Mouse (Mus musculus): ENCODE data around the gene Nrxn3.

The Nrxn3 gene

DNA sequence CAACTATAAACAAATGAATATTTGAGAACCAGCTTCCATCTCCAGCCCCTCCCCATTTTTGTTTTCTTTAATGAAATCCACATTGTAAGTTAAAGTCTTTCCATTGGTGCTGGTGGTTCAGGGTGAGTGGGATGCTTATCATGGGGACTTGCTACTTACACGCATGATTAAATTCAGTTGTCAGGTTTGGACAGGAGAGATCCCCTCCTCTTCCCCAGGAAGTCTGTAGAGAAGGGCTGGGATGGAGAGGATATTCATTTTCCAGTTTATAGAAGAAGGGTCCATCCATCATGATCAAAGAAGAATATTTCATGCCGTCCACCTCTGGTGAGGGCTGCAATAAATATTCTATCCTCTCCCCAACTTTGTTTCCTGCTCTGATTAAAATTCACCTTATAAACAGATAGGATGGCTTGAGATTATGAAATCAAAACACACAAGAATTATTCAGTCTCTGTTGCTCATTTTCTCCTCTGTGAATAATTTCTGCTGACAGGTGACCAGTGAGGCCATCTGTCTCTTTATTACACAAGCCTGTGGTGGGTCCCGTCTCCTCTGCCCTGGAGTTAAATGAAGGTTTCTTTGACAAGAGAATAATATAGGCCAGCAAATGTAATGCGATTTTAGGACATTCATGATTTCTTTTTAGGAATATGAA is 830.7 kb downstream of the Nrxn3 start:
- DNase-seq = no peak

DNA sequence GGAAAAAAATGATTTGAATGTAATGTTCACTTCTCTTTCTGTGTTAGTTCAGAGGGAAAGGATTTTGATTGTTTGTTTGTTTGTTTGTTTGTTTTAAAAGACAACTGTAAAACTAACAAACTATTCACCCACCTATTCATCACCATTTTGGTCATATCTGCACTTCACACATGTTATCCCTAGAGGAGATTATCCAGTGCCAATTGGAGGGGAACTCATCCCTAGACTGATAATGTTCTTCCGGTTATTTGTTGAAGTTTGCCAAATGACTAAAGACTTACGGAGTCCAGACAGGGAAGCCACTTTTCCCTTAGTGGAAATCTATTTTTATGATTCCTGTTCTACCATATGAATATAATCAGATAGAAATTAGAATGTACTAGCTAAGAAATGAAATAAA is 831.5 kb downstream of the Nrxn3 start:
- DNase-seq = no peak

DNA sequence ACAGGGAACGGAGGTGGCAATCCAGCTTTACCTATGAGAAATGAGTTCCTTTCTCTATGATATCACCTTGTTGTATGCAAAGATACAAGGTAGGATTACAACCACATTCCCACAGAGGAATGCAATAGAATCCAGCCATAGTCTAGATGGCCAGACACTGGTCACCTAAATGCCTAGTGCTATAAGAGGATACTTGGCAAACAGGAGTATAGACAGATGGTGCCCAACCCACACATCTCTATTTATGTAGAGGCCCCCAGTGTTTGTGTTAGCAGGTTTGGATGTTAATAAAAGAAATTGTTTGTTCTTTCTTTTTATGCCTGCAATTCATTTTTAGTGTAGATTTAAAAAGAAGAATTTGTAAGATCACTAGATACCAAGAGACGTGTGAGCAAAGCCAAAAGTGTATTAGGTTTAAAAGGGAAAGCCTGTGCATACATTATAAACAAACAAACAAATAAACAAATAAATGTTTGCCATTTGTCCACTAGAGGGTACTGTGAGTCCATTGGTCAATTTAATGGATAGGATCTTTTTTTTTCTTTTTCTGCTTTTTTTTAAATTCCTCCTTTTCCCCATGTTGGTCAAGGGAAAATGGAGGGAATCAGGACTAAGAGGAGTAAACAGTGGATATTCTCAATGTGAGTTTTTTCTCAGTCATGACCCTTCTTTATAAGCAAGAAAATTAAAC is 832.2 kb downstream of the Nrxn3 start:
- no peak for DNase-seq

DNA sequence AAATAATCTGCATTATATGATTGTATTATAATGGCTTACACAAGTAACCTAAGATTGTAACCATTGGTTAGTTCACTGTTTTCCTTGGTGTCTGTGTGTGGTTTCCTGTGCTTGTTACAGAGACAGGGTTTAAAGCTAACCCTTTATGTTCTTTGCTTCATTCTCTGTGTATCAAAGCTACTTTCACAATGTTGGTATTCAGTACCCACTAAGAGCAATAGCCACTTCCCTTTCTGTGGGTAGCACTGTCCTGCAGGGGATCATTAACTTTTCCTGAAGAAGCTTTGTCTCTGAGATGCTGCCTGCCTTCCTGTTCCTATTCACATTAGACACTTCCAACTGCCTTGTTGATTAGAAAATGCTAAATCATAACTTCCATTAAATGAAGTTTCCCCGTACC is 836.2 kb downstream of the Nrxn3 start:
- no peak for DNase-seq

- DNase-seq = no peak
Observed at GRCm38 (mm10) chr12:89561989-89562565, 839.4 kb downstream of the Nrxn3 start.

DNA sequence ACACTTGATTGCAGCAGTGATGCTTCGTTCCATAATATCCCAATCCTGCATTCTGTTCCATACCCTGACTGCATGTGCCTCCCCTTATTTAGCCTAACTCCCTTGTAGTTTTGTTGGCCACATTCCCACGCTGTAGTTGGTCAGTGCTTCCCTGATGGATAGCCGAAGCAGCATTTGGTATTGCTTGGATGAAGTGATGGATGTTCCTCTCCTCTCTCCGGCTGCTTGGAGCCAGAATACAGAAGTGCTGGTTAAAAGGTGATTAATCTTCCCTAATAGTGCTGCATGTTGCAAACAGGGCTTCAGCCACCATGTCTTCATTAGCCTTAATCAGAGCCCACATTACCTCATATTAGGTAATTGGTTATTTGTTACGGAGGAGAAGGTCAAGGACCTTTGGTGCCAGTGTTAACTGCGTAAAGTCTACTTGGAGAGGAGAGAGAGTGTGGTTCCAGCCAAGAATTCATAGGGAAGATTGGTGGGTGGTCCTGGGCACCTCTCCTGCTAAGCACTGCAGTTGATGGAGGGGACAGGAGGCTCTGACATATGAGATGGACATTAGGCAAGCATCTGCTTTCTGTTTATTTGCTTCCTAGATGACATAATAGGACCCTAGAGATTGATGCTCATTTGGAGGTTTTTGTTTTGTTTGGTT is 846.2 kb downstream of the Nrxn3 start:
- DNase-seq = no peak

- no peak for DNase-seq
Observed at GRCm38 (mm10) chr12:89592459-89592858, 869.8 kb downstream of the Nrxn3 start.

DNA sequence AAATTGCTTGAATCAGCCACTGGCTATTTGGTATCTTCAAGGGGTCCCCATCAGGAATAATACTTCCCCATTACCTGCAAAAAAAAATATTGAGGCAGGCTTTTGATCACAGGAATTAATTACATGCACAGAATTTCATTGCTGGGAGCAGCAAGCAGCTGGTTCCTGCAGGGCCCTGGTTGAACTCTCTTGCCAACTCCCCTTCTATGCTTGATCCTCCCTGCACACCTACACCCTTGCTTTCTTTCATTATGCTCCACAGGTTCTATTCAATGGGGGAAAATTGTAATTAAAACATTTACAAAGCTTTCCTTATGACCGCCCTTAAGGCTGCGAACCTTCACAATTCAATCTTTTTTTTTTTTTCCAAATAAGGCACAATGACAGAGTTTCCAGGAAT is 891.0 kb downstream of the Nrxn3 start:
- DNase-seq = no peak

- DNase-seq = no peak
Observed at GRCm38 (mm10) chr12:89625746-89626145, 903.1 kb downstream of the Nrxn3 start.

DNA sequence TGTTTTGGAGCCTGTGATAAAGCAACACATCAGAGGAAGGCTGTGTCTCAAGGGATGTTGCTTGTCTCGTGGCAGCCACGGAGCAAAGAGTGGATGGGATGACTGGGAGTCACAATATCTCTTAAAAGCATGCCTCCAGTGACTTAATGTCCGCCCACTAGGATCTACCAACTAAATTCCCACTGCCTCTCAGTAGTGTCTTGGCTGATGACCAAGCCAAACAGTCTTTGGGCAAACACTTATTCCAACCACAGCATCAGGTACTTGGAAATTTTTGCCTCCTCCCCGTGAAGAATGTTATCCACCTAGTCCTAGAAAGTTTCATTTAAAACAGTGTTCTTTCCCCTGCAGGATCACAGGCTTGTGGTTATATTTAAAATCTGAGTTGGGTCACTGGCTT is 917.4 kb downstream of the Nrxn3 start:
- DNase-seq = no peak

GRCm38 (mm10) chr12:89641460-89641859 is 918.8 kb downstream of the Nrxn3 start:
- DNase-seq = no peak

DNA sequence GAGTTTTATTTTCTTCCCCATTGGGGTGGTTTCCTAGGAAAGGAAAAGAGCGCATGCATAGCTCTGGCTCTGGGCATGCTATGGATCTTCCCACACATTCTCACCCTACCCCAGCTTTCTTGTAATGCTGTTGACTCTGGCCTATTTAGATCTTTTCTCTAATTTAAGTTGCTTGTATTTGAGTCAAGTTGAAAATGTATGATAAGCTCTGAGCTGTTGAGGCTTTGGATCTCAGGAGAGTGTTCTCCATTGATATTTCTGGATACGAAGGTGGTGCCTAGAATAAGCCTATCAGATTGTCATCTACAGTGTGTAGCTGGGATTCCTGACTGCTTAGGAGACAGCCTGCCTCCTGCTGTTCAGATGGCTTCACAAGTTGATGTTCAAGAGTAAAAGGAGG is 930.5 kb downstream of the Nrxn3 start:
- no peak for DNase-seq

DNA sequence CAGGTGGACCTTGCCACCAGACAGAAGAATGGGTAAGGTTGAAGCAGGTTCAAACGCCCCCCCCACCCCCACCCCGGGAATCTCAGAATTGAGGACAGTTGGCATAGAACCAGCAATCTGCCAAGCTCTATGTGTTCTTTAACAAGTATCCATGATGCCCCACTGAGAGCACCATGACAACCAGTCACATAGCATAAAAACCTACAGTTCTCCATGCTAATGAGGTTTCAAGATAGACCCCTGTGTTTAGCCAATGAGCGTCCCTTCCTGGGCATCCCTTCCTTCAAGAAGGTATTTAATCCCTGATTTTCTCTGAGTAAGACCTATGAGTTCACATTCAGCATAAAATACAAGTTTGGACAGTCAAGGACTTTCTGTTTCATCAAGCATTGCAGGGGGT is 938.5 kb downstream of the Nrxn3 start:
- DNase-seq = no peak

DNA sequence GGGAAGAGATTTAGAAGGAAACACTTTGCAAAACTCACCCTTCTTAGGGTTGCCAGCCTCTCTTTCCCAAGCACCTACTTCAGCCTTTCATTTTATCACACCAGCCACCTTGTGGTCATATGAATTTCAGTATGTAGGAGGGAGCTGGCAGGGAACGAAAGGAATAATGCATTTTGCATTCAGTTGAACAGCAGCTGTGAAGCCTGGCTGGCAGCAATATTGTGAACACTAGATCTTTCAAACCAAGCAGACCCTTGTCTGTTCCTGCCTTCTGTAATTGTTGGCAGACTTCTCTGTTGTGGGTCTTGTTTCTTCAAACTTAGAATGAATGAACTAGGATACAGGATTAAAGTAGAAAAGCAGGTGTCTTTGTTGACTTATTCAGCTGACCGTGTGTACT is 946.2 kb downstream of the Nrxn3 start:
- DNase-seq = no peak

GRCm38 (mm10) chr12:89672819-89673218 is 950.1 kb downstream of the Nrxn3 start:
- no peak for DNase-seq

- no peak for DNase-seq
Observed at GRCm38 (mm10) chr12:89685633-89686032, 963.0 kb downstream of the Nrxn3 start.

DNA sequence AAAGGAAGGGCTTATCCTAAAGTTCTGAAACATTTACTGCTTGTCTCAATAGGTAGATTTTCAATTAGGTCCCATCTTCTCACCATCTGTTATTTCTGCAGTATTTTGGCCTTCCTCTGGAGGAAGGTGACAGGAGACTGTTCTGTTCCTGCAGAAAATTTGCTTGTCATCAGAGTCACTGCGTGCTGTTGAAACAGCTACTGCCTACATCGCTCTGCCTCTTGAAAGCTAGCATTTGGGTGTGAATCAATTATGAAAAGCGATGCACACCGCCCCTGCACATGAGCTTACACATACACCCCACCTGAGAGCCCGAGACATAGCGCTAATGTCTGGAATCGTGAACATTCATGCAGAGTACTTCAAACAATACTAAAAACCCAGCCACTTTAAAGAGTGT is 966.4 kb downstream of the Nrxn3 start:
- no peak for DNase-seq

GRCm38 (mm10) chr12:89699469-89699868 is 976.8 kb downstream of the Nrxn3 start:
- DNase-seq = no peak

DNA sequence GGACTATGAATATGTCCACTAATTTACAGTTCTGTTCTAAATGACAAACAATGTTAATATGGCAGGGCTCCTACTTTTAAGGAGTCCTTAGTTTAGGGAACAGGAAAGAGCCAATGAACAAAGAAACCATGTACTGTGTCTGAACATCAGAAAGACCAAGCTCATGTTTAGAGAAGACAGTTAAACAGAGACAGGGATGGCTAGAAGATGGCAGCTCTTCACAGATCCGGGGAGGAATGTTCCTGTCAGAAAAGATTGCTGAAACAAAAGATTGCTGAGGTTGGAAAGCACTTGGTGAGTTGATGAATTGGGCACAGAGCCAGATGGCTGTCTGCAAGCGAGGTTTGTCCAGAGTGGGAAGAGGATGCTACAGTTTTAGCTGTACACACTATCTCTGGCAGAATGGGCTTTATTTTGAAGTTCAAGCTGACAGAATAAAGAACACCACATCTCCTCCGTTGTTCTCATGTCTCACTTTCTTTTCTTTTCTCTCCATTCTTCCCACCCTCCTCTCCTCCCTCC is 978.3 kb downstream of the Nrxn3 start:
- no peak for DNase-seq

DNA sequence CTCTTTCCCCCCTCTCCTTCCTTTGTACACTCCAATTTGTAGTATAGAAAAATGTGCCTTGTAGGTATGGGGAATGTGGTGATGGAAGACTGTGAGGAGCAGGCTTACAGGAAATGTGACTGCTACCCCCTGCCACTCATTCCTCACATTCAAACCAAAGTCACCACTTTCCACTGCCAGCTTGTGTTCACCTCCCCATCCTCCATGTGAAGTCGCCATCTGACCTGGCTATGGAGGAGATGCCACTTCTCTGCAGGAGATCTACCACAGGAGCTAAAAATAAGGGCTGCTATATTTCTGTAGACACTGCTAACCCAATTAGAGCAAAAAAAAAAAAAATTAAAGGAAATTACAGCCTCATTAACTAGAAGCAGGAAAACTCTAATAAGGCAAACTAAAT is 980.3 kb downstream of the Nrxn3 start:
- no peak for DNase-seq

GRCm38 (mm10) chr12:89707913-89708312 is 985.2 kb downstream of the Nrxn3 start:
- DNase-seq = no peak

DNA sequence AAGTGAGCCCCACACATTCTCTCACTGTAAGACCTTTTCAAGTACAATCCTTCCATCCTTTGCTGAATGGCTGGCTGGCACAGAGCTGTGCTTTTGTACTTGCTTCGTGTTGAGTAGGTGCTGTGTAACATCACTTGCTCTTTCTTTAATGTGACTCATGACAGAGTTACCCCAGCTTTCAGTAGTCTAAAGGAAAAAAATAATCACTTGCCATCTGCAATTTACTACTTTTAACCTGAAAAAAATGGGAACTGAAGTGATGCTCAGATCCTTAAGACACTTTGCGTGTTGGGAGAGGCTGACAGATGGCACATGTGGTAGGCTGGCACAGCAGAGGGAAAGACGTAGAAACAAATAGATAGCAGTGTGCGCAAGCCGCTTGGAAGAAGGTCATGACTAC is 987.8 kb downstream of the Nrxn3 start:
- DNase-seq = no peak

- DNase-seq = no peak
Observed at GRCm38 (mm10) chr12:89711791-89712190, 989.1 kb downstream of the Nrxn3 start.

Measured in kidney, adult 9 months (tissue).